ENCODE assay signal across 15 mouse cellular contexts in genomic region chr7:88318474-88318873, GRCm38 (mm10).
"Had no signal": no experiment of that assay in that cellular context is flagged by ENCODE, and none has a peak within 500 bp of the region (broad histone marks: within the 10 kb centered on the region; RNA-seq: fewer than 3 reads in every experiment).

No protein-coding gene starts in this region.

- H3K4me2 ChIP-seq: intestine, embryonic 15.5 days; liver, embryonic 13.5 days; midbrain, embryonic 11.5 days; neural tube, embryonic 12.5 days; neural tube, embryonic 15.5 days had no signal

- H3K9me3 ChIP-seq: intestine, embryonic 15.5 days; liver, embryonic 13.5 days; neural tube, embryonic 12.5 days; neural tube, embryonic 15.5 days had no signal

- H3K27me3 ChIP-seq: intestine, embryonic 15.5 days; liver, embryonic 13.5 days; neural tube, embryonic 12.5 days; neural tube, embryonic 15.5 days had no signal

- ATAC-seq: intestine, embryonic 15.5 days had no signal

- DNase-seq: kidney, adult 11 months; kidney, adult 9 months; kidney, postnatal 25 days; layer of hippocampus, adult 9-11 months; liver, embryonic 13.5 days; lung, adult 2 months; lung, postnatal 14 days; lung, postnatal 4 days; midbrain, embryonic 14.5 days; thymus, postnatal 36 days had no signal

- H3K9ac ChIP-seq: intestine, embryonic 15.5 days; liver, embryonic 13.5 days; neural tube, embryonic 12.5 days; neural tube, embryonic 15.5 days had no signal

- H3K27ac ChIP-seq: intestine, embryonic 15.5 days; layer of hippocampus, adult 2 months; liver, embryonic 13.5 days; neural tube, embryonic 12.5 days; neural tube, embryonic 15.5 days had no signal

- H3K36me3 ChIP-seq: intestine, embryonic 15.5 days; liver, embryonic 13.5 days; neural tube, embryonic 12.5 days; neural tube, embryonic 15.5 days had no signal

- H3K4me3 ChIP-seq: intestine, embryonic 15.5 days; layer of hippocampus, adult 2 months; liver, embryonic 13.5 days; neural tube, embryonic 12.5 days; neural tube, embryonic 15.5 days had no signal

- H3K4me1 ChIP-seq: intestine, embryonic 15.5 days; liver, embryonic 13.5 days; neural tube, embryonic 12.5 days had no signal
